Mouse (Mus musculus) heart, embryonic 13.5 days (tissue): ENCODE measurements around the gene Lrrn1. TPM values are rescaled to one million over a fixed set of nuclear protein-coding genes. Genes with fewer than 3 reads are reported as not detected.

Experiments used
- ATAC-seq: fragments of 200-750 bp; cut with Nextera tagmentation; 2 replicates; pipeline ENCODE4 v1.8.0; 2017; ENCODE audit warnings: moderate TSS enrichment; ENCODE audit not compliant: insufficient number of reproducible peaks, low FRiP score, low TSS enrichment; ENCODE audit errors: extremely low read depth
- H3K27ac ChIP-seq: fragments of 300-500 bp; sonication (generic); replicated peaks from 2 replicates; pipeline ENCODE4 v1.5.1; 2015; ENCODE audit warnings: moderate library complexity, mild to moderate bottlenecking, inconsistent platforms
- H3K27me3 ChIP-seq: fragments of 300-500 bp; sonication (generic); replicated peaks from 2 replicates; pipeline ENCODE4 v1.6.1; 2015; ENCODE audit warnings: mild to moderate bottlenecking, inconsistent platforms
- H3K36me3 ChIP-seq: fragments of 300-500 bp; sonication (generic); 2 replicates; pipeline ENCODE4 v1.6.1; 2015; ENCODE audit warnings: mild to moderate bottlenecking, inconsistent platforms
- H3K4me1 ChIP-seq: fragments of 300-500 bp; sonication (generic); 2 replicates; pipeline ENCODE4 v1.6.1; 2015; ENCODE audit warnings: inconsistent platforms
- H3K4me2 ChIP-seq: fragments of 300-500 bp; sonication (generic); 2 replicates; pipeline ENCODE4 v1.6.1; 2015; ENCODE audit warnings: inconsistent platforms, mild to moderate bottlenecking, moderate library complexity
- H3K4me3 ChIP-seq: fragments of 300-500 bp; sonication (generic); 2 replicates; pipeline ENCODE4 v1.5.1; 2015; ENCODE audit warnings: moderate library complexity, mild to moderate bottlenecking, inconsistent platforms
- H3K9ac ChIP-seq: fragments of 300-500 bp; sonication (generic); 2 replicates; pipeline ENCODE4 v1.6.1; 2015; ENCODE audit warnings: inconsistent platforms, mild to moderate bottlenecking, moderate library complexity
- H3K9me3 ChIP-seq: fragments of 300-500 bp; sonication (generic); 2 replicates; pipeline ENCODE4 v1.6.1; 2016; ENCODE audit warnings: inconsistent platforms
- WGBS: fragments of 180-500 bp; shearing (Covaris S2); methylation state at CpG from one replicate; pipeline ENCODE4 v1.1.7; 2015; ENCODE audit warnings: mixed read lengths; 5-methylcytosine and 5-hydroxymethylcytosine counted together
- polyA plus RNA-seq: library from polyadenylated mRNA; unstranded; fragments of >200 nt; fragmentation: Nextera tagmentation; extraction: Ambion mirVana; gene quantifications from 2 replicates; pipeline ENCODE4 v1.2.1, GENCODE M21; 2015

Gene Lrrn1
- polyA plus RNA-seq, 1 experiment from 2014 or later = 2.0 TPM

DNA sequence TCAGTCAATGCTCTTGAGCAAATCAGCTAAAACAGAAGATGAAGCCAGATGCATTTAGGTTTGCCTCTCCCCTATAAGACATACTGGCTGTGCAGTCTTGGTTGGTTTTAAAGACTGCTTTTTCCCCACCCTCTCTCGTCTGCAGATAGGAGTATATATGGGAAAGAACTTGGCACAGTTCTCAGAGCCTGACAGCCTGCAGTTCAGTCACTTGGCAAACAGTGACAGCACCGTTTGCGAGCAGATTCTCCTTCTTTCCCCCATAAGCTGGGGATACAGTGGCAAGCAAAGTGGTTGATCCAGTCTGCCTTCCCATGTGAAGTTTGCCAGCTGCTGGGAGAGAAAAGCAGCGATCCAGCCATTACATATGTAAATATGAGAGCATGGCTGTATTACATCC lies 12.3 kb downstream of the Lrrn1 start:
- H3K9ac ChIP-seq = no peak overlapping the region
- H3K27ac ChIP-seq = no peak overlapping the region
- H3K27me3 ChIP-seq = no peaks in the 10 kb centered on the region
- H3K4me1 ChIP-seq = no peaks in the 10 kb centered on the region
- H3K36me3 ChIP-seq = no peaks in the 10 kb centered on the region
- no peaks in the 10 kb centered on the region for H3K9me3 ChIP-seq
- no peak overlapping the region for H3K4me3 ChIP-seq
- ATAC-seq = no peak
- 69% methylated on average over 4 of the region's 4 CpGs for WGBS
- H3K4me2 ChIP-seq = no peak overlapping the region

- no peak overlapping the region for H3K27ac ChIP-seq
- WGBS = 58% methylated on average over 2 of the region's 2 CpGs
- H3K4me3 ChIP-seq = no peak overlapping the region
- H3K27me3 ChIP-seq = no peaks in the 10 kb centered on the region
- ATAC-seq = no peak
- no peaks in the 10 kb centered on the region for H3K4me1 ChIP-seq
- no peaks in the 10 kb centered on the region for H3K9me3 ChIP-seq
- H3K36me3 ChIP-seq = no peaks in the 10 kb centered on the region
- no peak overlapping the region for H3K9ac ChIP-seq
- H3K4me2 ChIP-seq = no peak overlapping the region
Observed at GRCm38 (mm10) chr6:107546272-107546671, 16.7 kb downstream of the Lrrn1 start.

DNA sequence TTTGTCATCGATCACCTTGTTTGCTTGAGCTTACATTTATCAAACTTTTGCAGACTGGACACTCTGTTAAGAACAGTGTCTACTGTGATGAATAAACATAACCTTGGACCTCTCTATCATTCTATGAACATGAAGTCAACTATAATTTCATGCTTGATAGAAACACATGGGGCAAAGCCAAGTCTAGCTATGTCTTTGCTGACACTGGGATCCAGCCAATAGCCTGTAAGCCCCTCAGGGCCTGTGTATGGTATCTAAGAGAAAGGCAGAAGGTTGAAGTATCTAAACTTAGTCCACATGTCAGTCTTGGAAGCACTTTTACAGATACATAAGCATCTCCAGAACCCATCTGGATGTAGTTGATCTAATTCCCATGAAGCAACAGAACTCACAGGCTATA lies 22.9 kb downstream of the Lrrn1 start:
- 58% methylated on average over 1 of the region's 1 CpGs for WGBS
- no peaks in the 10 kb centered on the region for H3K9me3 ChIP-seq
- no peak for ATAC-seq
- no peaks in the 10 kb centered on the region for H3K4me1 ChIP-seq
- H3K9ac ChIP-seq = no peak overlapping the region
- no peaks in the 10 kb centered on the region for H3K27me3 ChIP-seq
- H3K36me3 ChIP-seq = no peaks in the 10 kb centered on the region
- H3K4me2 ChIP-seq = no peak overlapping the region
- no peak overlapping the region for H3K27ac ChIP-seq
- no peak overlapping the region for H3K4me3 ChIP-seq

DNA sequence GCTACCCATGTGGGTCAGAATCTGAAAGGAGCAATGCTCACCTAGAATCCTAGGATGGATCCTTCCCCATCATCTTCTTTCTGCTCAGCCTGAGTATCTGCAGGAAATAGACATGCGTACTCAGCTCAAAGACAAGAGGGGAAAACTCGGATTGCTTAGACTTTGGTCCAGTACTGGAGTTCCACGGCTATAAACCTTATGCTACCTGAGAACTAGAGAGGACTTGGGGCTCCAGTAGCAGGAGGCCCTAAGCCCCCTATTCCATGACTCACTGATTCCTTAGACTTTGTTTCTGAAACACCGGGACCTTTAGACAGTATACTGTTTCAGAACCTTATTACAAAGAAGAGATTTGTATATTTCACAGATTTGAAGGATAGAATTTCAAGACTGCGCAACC lies 25.8 kb downstream of the Lrrn1 start:
- Histone ChIP-seq H3K27ac (no peak overlapping the region), H3K9ac (no peak overlapping the region), H3K27me3 (no peaks in the 10 kb centered on the region), H3K9me3 (no peaks in the 10 kb centered on the region), H3K36me3 (no peaks in the 10 kb centered on the region), H3K4me1 (no peaks in the 10 kb centered on the region), H3K4me2 (no peak overlapping the region), H3K4me3 (no peak overlapping the region)
- WGBS = 77% methylated on average over 5 of the region's 5 CpGs
- no peak for ATAC-seq

DNA sequence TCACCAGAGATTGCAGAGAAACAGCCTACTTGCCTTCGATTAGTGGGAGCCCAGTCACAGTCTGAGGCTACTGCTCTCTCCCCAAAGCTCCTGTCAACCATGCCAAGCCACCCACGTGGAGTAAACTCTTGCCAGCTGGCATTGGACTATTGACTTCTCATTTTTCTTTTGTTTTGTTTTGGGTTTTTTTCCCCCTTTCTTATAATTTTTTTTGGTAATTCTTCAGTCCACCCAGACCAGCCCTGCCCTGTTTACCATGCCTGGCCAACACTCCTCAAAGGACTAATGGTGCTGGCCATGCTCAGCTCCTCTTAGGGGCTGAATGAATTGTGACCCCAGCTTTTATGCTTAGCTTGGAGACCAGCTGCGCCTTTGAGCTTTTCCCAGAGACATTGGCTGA lies 27.4 kb downstream of the Lrrn1 start:
- Histone ChIP-seq H3K27me3 (no peaks in the 10 kb centered on the region), H3K4me1 (no peaks in the 10 kb centered on the region), H3K9ac (no peak overlapping the region), H3K36me3 (no peaks in the 10 kb centered on the region), H3K27ac (no peak overlapping the region), H3K4me3 (no peak overlapping the region), H3K4me2 (no peak overlapping the region), H3K9me3 (no peaks in the 10 kb centered on the region)
- ATAC-seq = no peak
- 66% methylated on average over 3 of the region's 3 CpGs for WGBS

- H3K4me1 ChIP-seq = no peaks in the 10 kb centered on the region
- H3K27ac ChIP-seq = no peak overlapping the region
- WGBS = 75% methylated on average over 3 of the region's 3 CpGs
- H3K36me3 ChIP-seq = no peaks in the 10 kb centered on the region
- H3K9ac ChIP-seq = no peak overlapping the region
- H3K27me3 ChIP-seq = no peaks in the 10 kb centered on the region
- no peaks in the 10 kb centered on the region for H3K9me3 ChIP-seq
- no peak overlapping the region for H3K4me2 ChIP-seq
- no peak for ATAC-seq
- no peak overlapping the region for H3K4me3 ChIP-seq
Observed at GRCm38 (mm10) chr6:107557806-107558205, 28.2 kb downstream of the Lrrn1 start.

- 85% methylated on average over 2 of the region's 2 CpGs for WGBS
- no peak overlapping the region for H3K27ac ChIP-seq
- H3K4me2 ChIP-seq = no peak overlapping the region
- no peaks in the 10 kb centered on the region for H3K27me3 ChIP-seq
- no peak overlapping the region for H3K9ac ChIP-seq
- H3K9me3 ChIP-seq = no peaks in the 10 kb centered on the region
- no peak for ATAC-seq
- no peak overlapping the region for H3K4me3 ChIP-seq
- H3K36me3 ChIP-seq = no peaks in the 10 kb centered on the region
- no peaks in the 10 kb centered on the region for H3K4me1 ChIP-seq
Observed at GRCm38 (mm10) chr6:107562255-107562654, 32.7 kb downstream of the Lrrn1 start.

DNA sequence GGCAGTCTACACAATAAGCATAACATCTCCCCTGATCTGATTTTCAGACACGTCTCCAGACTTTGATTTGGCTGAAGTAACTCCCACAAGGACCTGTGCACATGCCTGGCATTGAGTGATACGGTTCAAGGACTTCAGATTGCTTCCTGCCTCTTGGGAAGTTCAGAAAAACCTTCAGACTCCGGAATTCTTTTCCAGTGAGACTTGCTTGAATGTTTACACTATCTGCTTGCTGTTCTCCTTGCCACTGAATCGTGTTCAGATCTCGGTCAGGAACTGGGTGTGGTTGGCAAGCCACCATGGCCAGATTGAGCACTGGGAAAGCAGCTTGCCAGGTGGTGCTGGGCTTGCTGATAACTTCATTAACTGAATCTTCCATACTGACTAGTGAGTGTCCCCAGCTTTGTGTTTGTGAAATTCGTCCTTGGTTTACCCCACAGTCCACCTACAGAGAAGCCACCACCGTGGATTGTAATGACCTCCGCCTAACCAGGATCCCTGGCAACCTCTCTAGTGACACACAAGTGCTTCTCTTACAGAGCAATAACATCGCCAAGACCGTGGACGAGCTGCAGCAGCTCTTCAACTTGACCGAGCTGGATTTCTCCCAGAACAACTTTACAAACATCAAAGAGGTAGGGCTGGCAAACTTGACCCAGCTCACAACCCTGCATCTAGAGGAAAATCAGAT lies 37.5 kb downstream of the Lrrn1 start:
- Histone ChIP-seq H3K4me3 (no peak overlapping the region), H3K27ac (no peak overlapping the region), H3K36me3 (no peaks in the 10 kb centered on the region), H3K9ac (no peak overlapping the region), H3K4me2 (no peak overlapping the region), H3K27me3 (no peaks in the 10 kb centered on the region), H3K4me1 (no peaks in the 10 kb centered on the region), H3K9me3 (no peaks in the 10 kb centered on the region)
- ATAC-seq = no peak
- 65% methylated on average over 12 of the region's 12 CpGs for WGBS

DNA sequence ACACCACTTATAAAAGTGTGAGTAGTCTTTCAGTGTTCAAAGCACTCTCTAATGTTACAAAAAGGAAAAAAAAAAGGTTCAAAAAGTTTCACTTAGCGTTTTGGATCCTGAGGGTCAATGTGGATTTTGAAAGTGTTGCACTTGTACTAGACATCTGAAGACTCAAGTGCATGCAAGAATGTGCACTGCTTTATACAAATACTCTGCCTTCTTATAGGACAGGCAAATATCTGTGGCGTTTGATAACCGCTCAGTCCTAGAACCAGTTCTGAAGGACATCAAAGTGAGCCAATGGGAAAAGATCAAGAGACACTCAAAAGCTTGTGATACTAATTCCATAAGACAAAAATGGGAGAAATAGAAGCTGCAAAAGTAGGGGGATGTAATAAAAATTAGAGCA lies 45.0 kb downstream of the Lrrn1 start:
- WGBS = 78% methylated on average over 3 of the region's 3 CpGs
- ATAC-seq = no peak
- Histone ChIP-seq H3K9me3 (no peaks in the 10 kb centered on the region), H3K36me3 (no peaks in the 10 kb centered on the region), H3K4me2 (no peak overlapping the region), H3K27me3 (no peaks in the 10 kb centered on the region), H3K4me3 (no peak overlapping the region), H3K4me1 (no peaks in the 10 kb centered on the region), H3K27ac (no peak overlapping the region), H3K9ac (no peak overlapping the region)

GRCm38 (mm10) chr6:107575405-107575804 lies 45.8 kb downstream of the Lrrn1 start:
- Histone ChIP-seq H3K9me3 (no peaks in the 10 kb centered on the region), H3K4me2 (no peak overlapping the region), H3K4me1 (no peaks in the 10 kb centered on the region), H3K9ac (no peak overlapping the region), H3K27me3 (no peaks in the 10 kb centered on the region), H3K4me3 (no peak overlapping the region), H3K27ac (no peak overlapping the region), H3K36me3 (no peaks in the 10 kb centered on the region)
- no peak for ATAC-seq
- 48% methylated on average over 3 of the region's 3 CpGs for WGBS

DNA sequence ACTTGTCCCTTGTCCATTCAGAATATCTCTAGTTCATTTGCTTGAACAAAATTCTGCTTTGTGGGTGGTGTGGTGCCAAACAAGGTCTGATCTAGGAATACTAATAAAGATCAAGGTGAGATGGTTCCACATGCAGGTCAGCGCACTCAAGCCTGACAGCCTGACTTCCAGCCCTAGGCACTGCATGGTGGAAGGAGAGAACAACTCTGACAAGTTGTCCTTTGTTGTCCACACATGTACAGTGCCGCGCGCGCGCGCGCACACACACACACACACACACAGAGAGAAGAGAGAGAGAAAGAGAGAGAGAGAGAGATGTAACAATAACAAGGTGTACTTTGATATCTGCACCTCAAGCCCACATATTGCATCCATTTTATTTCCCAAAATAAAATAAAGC lies 47.7 kb downstream of the Lrrn1 start:
- Histone ChIP-seq H3K27ac (no peak overlapping the region), H3K4me3 (no peak overlapping the region), H3K36me3 (no peaks in the 10 kb centered on the region), H3K9ac (no peak overlapping the region), H3K4me2 (no peak overlapping the region), H3K9me3 (no peaks in the 10 kb centered on the region), H3K4me1 (no peaks in the 10 kb centered on the region), H3K27me3 (no peaks in the 10 kb centered on the region)
- ATAC-seq = no peak
- 83% methylated on average over 8 of the region's 8 CpGs for WGBS

GRCm38 (mm10) chr6:107583759-107584383 lies 54.3 kb downstream of the Lrrn1 start:
- no peak for ATAC-seq
- Histone ChIP-seq H3K9ac (no peak overlapping the region), H3K4me1 (no peaks in the 10 kb centered on the region), H3K36me3 (no peaks in the 10 kb centered on the region), H3K4me3 (no peak overlapping the region), H3K9me3 (no peaks in the 10 kb centered on the region), H3K27me3 (no peaks in the 10 kb centered on the region), H3K4me2 (no peak overlapping the region), H3K27ac (no peak overlapping the region)
- 74% methylated on average over 1 of the region's 1 CpGs for WGBS
